Mouse (Mus musculus): ENCODE results near the gene Paox. TPM values are rescaled to one million over a fixed set of nuclear protein-coding genes. Genes with fewer than 3 reads are reported as not detected.

Paox gene
- polyA plus RNA-seq, 1 experiment from 2014 or later: 16.7 TPM

DNA sequence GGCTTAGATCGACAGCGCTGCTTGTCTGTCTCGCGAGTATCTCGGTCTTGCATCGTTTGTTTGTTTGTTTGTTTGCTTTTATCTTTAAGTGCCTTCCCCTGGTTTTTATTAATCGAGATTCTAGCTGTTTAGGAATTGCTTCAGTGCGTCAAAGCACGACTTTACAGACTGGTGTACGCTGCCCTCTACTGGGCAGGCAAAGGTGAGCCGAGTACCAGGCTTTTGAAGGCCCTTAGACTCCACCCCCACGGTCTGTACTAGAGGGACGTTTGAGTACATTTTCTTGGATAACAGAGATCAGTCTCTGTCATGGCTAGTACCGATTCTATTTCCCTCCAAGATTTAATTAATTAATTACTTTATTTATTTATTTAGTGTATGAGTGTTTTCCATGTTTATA, 25.8 kb downstream of the Paox start:
- Histone ChIP-seq H3K4me2 (ENCODE audit: low read depth, low read length) (no peak overlapping the region), H3K9ac (ENCODE audit: low read depth, low read length) (no peak overlapping the region), H3K4me3 (ENCODE audit: low read depth, low read length) (no peak overlapping the region), H3K27me3 (replicated peaks; ENCODE audit: control insufficient read depth, insufficient read depth, low read length) (no peaks in the 10 kb centered on the region), H3K9me3 (ENCODE audit: control insufficient read depth, low read length) (no peaks in the 10 kb centered on the region), H3K36me3 (ENCODE audit: control insufficient read depth, insufficient read depth, low read length) (no peaks in the 10 kb centered on the region), H3K4me1 (ENCODE audit: control insufficient read depth, insufficient read depth, low read length) (peaks cover 4% of the 10 kb centered on the region), H3K27ac (replicated peaks; ENCODE audit: low read depth, low read length) (no peak overlapping the region)
- ATAC-seq (ENCODE audit: low read depth) (no peak), DNase-seq (ENCODE audit: low spot score) (peak; percentile 69)
- WGBS: 5% methylated on average over 14 of the region's 14 CpGs

- Histone ChIP-seq H3K27ac (replicated peaks; ENCODE audit: low read depth, low read length) (no peak overlapping the region), H3K4me1 (ENCODE audit: control insufficient read depth, insufficient read depth, low read length) (no peaks in the 10 kb centered on the region), H3K4me3 (ENCODE audit: low read depth, low read length) (no peak overlapping the region), H3K36me3 (ENCODE audit: control insufficient read depth, insufficient read depth, low read length) (peaks cover 6% of the 10 kb centered on the region; the same call in 1 of the 2 replicates), H3K4me2 (ENCODE audit: low read depth, low read length) (no peak overlapping the region), H3K9me3 (ENCODE audit: control insufficient read depth, low read length) (no peaks in the 10 kb centered on the region), H3K27me3 (replicated peaks; ENCODE audit: control insufficient read depth, insufficient read depth, low read length) (no peaks in the 10 kb centered on the region), H3K9ac (ENCODE audit: low read depth, low read length) (no peak overlapping the region)
- WGBS: 92% methylated on average over 4 of the region's 4 CpGs
- ATAC-seq (ENCODE audit: low read depth) (no peak), DNase-seq (ENCODE audit: low spot score) (no peak)
Measured at GRCm38 (mm10) chr7:140144550-140144949, 29.0 kb downstream of the Paox start.

DNA sequence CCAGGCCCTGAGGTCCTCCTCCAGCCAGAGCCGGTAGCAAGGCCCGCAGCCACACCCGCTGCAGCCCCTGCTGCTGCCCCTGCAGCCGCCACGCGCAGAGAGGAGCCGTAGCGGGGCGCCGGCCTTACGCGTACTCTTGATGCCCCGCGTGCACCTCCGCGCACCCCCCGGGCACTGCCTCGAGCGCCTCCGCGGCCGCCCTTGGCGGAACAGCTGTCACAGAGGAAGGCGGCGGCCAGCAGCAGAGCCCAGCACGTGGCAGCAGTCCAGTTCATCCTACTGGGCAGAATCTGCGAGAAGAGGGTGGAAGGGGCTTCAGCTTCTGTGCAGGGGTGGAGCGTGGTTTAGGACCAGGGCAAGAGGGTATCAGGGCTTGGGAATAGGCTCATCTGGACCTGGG, 37.8 kb downstream of the Paox start:
- peaks cover 36% of the 10 kb centered on the region for H3K27me3 ChIP-seq (replicated peaks; ENCODE audit: control insufficient read depth, insufficient read depth, low read length)
- DNase-seq (ENCODE audit: low spot score) (peak; percentile 9), ATAC-seq (ENCODE audit: low read depth) (peak; percentile 49; the same call in 1 of the 2 replicates)
- 0 out of 2 replicates have a peak, but pooled peaks cover 5% of the 10 kb centered on the region for H3K36me3 ChIP-seq (ENCODE audit: control insufficient read depth, insufficient read depth, low read length)
- peak overlapping the region; percentile 52 for H3K4me2 ChIP-seq (ENCODE audit: low read depth, low read length)
- H3K9me3 ChIP-seq (ENCODE audit: control insufficient read depth, low read length): no peaks in the 10 kb centered on the region
- H3K4me1 ChIP-seq (ENCODE audit: control insufficient read depth, insufficient read depth, low read length): peaks cover 15% of the 10 kb centered on the region
- peak overlapping the region; percentile 47 for H3K9ac ChIP-seq (ENCODE audit: low read depth, low read length)
- 4% methylated on average over 27 of the region's 28 CpGs for WGBS
- no peak overlapping the region for H3K27ac ChIP-seq (replicated peaks; ENCODE audit: low read depth, low read length)
- peak overlapping the region; percentile 33 for H3K4me3 ChIP-seq (ENCODE audit: low read depth, low read length)

GRCm38 (mm10) chr7:140153829-140154217, 38.2 kb downstream of the Paox start:
- Histone ChIP-seq H3K9ac (ENCODE audit: low read depth, low read length) (peak overlapping the region; percentile 51), H3K4me2 (ENCODE audit: low read depth, low read length) (peak overlapping the region; percentile 52), H3K4me1 (ENCODE audit: control insufficient read depth, insufficient read depth, low read length) (peaks cover 15% of the 10 kb centered on the region), H3K27ac (replicated peaks; ENCODE audit: low read depth, low read length) (no peak overlapping the region), H3K27me3 (replicated peaks; ENCODE audit: control insufficient read depth, insufficient read depth, low read length) (peaks cover 36% of the 10 kb centered on the region), H3K4me3 (ENCODE audit: low read depth, low read length) (peak overlapping the region; percentile 33), H3K36me3 (ENCODE audit: control insufficient read depth, insufficient read depth, low read length) (0 out of 2 replicates have a peak, but pooled peaks cover 5% of the 10 kb centered on the region), H3K9me3 (ENCODE audit: control insufficient read depth, low read length) (no peaks in the 10 kb centered on the region)
- no peak for DNase-seq (ENCODE audit: low spot score)
- 22% methylated on average over 4 of the region's 4 CpGs for WGBS
- no peak for ATAC-seq (ENCODE audit: low read depth)

- Histone ChIP-seq H3K36me3 (ENCODE audit: control insufficient read depth, insufficient read depth, low read length) (0 out of 2 replicates have a peak, but pooled peaks cover 5% of the 10 kb centered on the region), H3K9ac (ENCODE audit: low read depth, low read length) (peak within 1 kb of the TSS; percentile 51), H3K4me2 (ENCODE audit: low read depth, low read length) (peak within 1 kb of the TSS; percentile 52), H3K27me3 (replicated peaks; ENCODE audit: control insufficient read depth, insufficient read depth, low read length) (peaks cover 36% of the 10 kb centered on the region), H3K9me3 (ENCODE audit: control insufficient read depth, low read length) (no peaks in the 10 kb centered on the region), H3K4me3 (ENCODE audit: low read depth, low read length) (peak within 1 kb of the TSS; percentile 33), H3K27ac (replicated peaks; ENCODE audit: low read depth, low read length) (no peak within 1 kb of the TSS), H3K4me1 (ENCODE audit: control insufficient read depth, insufficient read depth, low read length) (peaks cover 15% of the 10 kb centered on the region)
- DNase-seq (ENCODE audit: low spot score) (peak; percentile 13), ATAC-seq (ENCODE audit: low read depth) (peak; percentile 24; the same call in 1 of the 2 replicates)
- WGBS: 2% methylated on average over 20 of the region's 28 CpGs
Measured at GRCm38 (mm10) chr7:140154218-140154927, 38.8 kb downstream of the Paox start, which contains the start of gene Sprn. Sprn (minus strand) TSS chr7:140154877.

- WGBS: 81% methylated on average over 3 of the region's 3 CpGs
- Histone ChIP-seq H3K9me3 (ENCODE audit: control insufficient read depth, low read length) (no peaks in the 10 kb centered on the region), H3K4me2 (ENCODE audit: low read depth, low read length) (no peak overlapping the region), H3K36me3 (ENCODE audit: control insufficient read depth, insufficient read depth, low read length) (no peaks in the 10 kb centered on the region), H3K9ac (ENCODE audit: low read depth, low read length) (no peak overlapping the region), H3K27ac (replicated peaks; ENCODE audit: low read depth, low read length) (no peak overlapping the region), H3K4me1 (ENCODE audit: control insufficient read depth, insufficient read depth, low read length) (no peaks in the 10 kb centered on the region), H3K27me3 (replicated peaks; ENCODE audit: control insufficient read depth, insufficient read depth, low read length) (peaks cover 5% of the 10 kb centered on the region), H3K4me3 (ENCODE audit: low read depth, low read length) (no peak overlapping the region)
- DNase-seq (ENCODE audit: low spot score) (no peak), ATAC-seq (ENCODE audit: low read depth) (no peak)
Measured at GRCm38 (mm10) chr7:140160363-140160762, 44.8 kb downstream of the Paox start.

- Histone ChIP-seq H3K9me3 (ENCODE audit: control insufficient read depth, low read length) (peaks cover 5% of the 10 kb centered on the region; the same call in 1 of the 2 replicates), H3K27ac (replicated peaks; ENCODE audit: low read depth, low read length) (no peak within 1 kb of the TSS), H3K27me3 (replicated peaks; ENCODE audit: control insufficient read depth, insufficient read depth, low read length) (no peaks in the 10 kb centered on the region), H3K4me3 (ENCODE audit: low read depth, low read length) (no peak within 1 kb of the TSS), H3K9ac (ENCODE audit: low read depth, low read length) (no peak within 1 kb of the TSS), H3K4me2 (ENCODE audit: low read depth, low read length) (no peak within 1 kb of the TSS), H3K36me3 (ENCODE audit: control insufficient read depth, insufficient read depth, low read length) (no peaks in the 10 kb centered on the region), H3K4me1 (ENCODE audit: control insufficient read depth, insufficient read depth, low read length) (no peaks in the 10 kb centered on the region)
- DNase-seq (ENCODE audit: low spot score) (no peak), ATAC-seq (ENCODE audit: low read depth) (no peak)
- 72% methylated on average over 7 of the region's 7 CpGs for WGBS
Measured at GRCm38 (mm10) chr7:140164664-140165063, 49.1 kb downstream of the Paox start, which contains the start of gene Olfr522. Olfr522 (minus strand) TSS chr7:140164764.

DNA sequence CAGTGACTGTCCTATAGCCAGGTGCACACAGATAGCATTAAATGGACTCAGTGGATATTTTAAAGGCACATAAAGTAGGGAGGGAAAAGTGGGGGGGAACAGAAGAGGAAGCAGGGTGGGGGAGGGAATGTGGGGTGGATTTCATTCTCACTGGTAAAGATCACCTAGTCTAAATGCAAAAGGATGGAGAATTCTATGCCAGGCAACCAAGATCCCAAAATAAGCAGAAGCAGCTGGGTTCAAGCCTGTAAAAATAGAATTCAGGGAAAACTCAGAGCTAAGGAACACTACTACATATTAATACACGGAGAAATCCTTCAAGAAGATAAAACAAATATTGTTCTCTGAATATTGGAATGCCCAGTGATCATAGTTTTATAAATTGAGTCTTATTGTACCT, 52.4 kb downstream of the Paox start:
- H3K27ac ChIP-seq (replicated peaks; ENCODE audit: low read depth, low read length): no peak overlapping the region
- no peak overlapping the region for H3K4me3 ChIP-seq (ENCODE audit: low read depth, low read length)
- peaks cover 5% of the 10 kb centered on the region; the same call in 1 of the 2 replicates for H3K9me3 ChIP-seq (ENCODE audit: control insufficient read depth, low read length)
- WGBS: 77% methylated on average over 1 of the region's 1 CpGs
- H3K4me2 ChIP-seq (ENCODE audit: low read depth, low read length): no peak overlapping the region
- H3K36me3 ChIP-seq (ENCODE audit: control insufficient read depth, insufficient read depth, low read length): no peaks in the 10 kb centered on the region
- no peak overlapping the region for H3K9ac ChIP-seq (ENCODE audit: low read depth, low read length)
- no peaks in the 10 kb centered on the region for H3K27me3 ChIP-seq (replicated peaks; ENCODE audit: control insufficient read depth, insufficient read depth, low read length)
- H3K4me1 ChIP-seq (ENCODE audit: control insufficient read depth, insufficient read depth, low read length): no peaks in the 10 kb centered on the region
- DNase-seq (ENCODE audit: low spot score) (no peak), ATAC-seq (ENCODE audit: low read depth) (no peak)

- ATAC-seq (ENCODE audit: low read depth) (no peak), DNase-seq (ENCODE audit: low spot score) (no peak)
- Histone ChIP-seq H3K27ac (replicated peaks; ENCODE audit: low read depth, low read length) (no peak overlapping the region), H3K4me1 (ENCODE audit: control insufficient read depth, insufficient read depth, low read length) (no peaks in the 10 kb centered on the region), H3K9me3 (ENCODE audit: control insufficient read depth, low read length) (peaks cover 5% of the 10 kb centered on the region; the same call in 1 of the 2 replicates), H3K4me2 (ENCODE audit: low read depth, low read length) (no peak overlapping the region), H3K27me3 (replicated peaks; ENCODE audit: control insufficient read depth, insufficient read depth, low read length) (no peaks in the 10 kb centered on the region), H3K36me3 (ENCODE audit: control insufficient read depth, insufficient read depth, low read length) (no peaks in the 10 kb centered on the region), H3K4me3 (ENCODE audit: low read depth, low read length) (no peak overlapping the region), H3K9ac (ENCODE audit: low read depth, low read length) (no peak overlapping the region)
- 72% methylated on average over 4 of the region's 4 CpGs for WGBS
Measured at GRCm38 (mm10) chr7:140169386-140169785, 53.8 kb downstream of the Paox start.
